Mouse (Mus musculus) lung, adult 18-20 months (tissue): ENCODE results near the gene Gm17606.

Experiments used
- DNase-seq, 2 experiments: peaks; one replicate each; pipeline ENCODE4 v3.0.0; 2022; ENCODE audit warnings: mixed read lengths in 2 of 2

Gm17606 gene

DNA sequence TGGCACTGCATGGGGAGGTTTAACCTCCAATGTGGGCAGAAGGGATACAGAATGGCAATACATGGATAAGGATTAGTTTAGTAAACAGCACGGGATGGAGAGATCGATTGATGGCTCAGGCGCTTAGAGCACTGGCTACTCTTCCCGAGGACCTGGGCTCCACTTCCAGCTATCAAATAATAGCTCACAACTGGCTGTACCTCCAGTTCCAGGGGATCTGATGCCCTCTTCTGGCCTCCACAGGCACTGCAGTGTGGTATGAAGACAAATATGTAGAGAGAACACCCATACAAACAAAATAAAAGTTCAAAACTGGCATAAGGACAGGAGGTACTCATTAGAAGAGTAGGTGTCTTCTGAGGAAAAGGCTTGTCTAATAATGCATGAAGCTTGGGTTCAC is 28.6 kb downstream of the Gm17606 start:
- DNase-seq: peak; percentile 55 to 62

DNA sequence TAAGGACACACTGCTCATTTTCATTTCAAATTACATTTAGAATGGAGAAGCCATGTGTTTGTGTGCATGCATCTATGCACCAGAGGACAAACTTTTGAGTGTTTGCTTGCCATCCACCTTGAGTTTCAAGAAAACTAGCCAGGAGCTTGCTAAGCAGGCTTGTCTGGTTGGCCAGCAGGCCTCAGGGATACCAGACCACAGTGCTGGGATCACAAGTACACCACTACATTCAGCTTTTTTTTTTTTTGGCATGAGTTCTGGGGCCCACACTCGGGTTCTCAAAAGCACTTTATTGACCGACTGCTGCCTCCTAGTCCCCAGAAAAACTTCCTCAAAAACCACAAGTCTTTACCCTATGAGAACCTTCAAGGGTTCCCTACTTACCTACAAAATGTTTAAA is 33.6 kb downstream of the Gm17606 start:
- DNase-seq: peak; percentile 56 to 69

DNA sequence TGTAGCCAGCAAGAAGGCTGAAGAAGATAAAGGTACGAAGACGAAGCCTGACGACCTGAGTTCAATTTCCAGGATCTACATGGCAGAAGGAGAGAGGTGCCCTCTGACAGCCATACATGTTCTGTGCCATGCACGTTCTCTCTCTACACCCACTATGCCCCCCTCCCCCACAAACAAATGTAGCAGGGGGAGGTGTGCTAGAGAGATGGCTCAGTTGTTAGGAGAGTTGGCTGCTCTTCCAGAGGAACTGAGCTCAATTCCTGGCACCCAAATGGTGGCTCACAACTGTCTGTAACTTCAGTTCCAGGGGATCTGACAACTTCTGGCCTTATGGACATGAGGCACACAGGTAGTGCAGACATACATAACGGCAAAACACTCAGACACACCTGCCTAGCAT is 35.5 kb downstream of the Gm17606 start:
- DNase-seq: no peak

DNA sequence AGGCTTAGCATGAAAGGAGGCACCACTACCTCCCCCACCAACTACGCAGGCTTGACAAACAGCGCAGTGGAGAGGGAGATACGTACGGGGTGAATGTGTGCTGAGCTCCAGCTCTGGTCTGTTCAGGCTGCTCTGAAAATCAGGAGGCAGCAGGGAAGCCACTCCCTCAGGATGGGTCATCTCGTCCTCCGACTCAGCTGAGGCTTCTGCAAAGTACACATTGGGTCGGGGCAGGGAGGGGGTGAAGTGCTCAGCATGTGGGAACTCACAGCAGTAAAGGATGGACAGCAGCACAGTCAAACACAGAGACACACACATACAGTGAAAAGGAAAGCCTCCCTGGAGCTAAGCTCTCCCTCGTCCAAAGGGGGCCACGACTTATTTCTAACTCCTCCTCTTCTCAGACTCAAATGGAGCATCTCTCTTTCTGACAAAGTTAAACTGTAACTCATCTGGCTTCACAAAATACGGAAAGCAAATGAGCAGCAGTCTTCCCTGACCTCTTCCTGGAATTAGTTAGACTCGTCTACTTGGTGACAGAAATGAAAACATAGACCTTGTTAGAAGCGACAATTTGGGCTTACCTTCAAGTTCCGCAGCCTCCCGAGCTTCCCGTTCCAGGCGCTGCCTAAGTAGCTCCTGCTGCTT is 38.0 kb downstream of the Gm17606 start:
- DNase-seq: no peak

DNA sequence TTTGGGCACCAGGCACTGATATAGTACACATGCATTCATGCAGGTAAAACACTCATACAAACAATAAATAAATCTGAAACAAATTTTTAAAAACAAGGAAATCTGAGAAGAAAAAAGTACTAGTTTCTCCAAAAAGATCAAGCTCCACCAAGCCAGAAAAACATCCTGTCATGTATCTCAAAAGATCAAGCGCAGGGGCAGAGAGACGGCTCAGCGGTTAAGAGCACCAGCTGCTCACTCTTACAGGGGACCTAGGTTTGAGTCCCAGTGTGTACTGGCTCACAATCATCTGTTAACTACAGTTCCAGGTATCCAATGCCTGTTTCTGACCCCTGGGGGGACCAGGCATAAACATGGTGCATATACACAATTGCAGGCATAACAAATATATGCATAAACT is 41.6 kb downstream of the Gm17606 start:
- DNase-seq: no peak

DNA sequence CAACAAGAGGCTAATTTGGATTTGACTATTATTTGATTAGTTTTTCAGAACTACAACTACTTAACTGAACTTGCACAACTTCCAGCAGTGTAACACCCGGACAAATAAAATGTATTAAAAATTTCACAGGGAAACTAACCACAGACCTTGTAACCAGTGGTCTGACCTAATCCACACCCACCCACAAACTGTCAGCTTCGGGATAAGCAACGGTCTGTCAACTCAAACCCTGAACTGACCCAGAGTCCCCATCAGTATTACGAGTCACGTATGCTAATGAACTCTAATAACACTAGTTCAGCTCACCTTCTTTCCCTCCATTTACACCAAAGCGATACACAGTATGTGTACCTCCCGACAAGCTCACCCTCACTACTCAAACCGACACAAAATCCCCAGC is 44.7 kb downstream of the Gm17606 start:
- no peak for DNase-seq

DNA sequence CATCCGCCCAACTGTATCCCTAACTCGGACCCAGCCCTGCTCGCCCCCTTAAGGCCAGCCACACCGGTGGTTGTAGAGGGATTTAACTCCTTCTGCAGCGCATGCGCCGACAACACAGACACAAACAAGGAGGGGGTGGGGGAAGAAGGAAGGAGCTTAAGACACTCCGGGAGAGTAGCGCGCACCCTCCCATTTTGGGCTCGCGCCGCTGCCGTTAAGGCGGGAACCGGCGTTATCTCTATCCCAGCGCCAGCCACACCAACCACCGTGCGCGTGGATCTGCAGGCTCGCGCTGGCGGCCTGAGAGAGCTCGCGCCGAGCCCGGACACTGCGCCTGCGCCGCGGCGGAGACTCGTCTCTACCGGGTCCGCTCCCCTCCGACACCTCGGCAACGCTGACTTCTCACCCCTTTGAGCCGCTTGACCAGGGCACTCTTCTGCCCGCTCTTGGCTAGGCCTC is 45.3 kb downstream of the Gm17606 start, which contains the start of gene 1700123O20Rik:
TSS of gene 1700123O20Rik (plus strand) at position 154 of the 459 bp plus-strand sequence.
- DNase-seq: peak in 1 of 2 experiments; percentile 80

DNA sequence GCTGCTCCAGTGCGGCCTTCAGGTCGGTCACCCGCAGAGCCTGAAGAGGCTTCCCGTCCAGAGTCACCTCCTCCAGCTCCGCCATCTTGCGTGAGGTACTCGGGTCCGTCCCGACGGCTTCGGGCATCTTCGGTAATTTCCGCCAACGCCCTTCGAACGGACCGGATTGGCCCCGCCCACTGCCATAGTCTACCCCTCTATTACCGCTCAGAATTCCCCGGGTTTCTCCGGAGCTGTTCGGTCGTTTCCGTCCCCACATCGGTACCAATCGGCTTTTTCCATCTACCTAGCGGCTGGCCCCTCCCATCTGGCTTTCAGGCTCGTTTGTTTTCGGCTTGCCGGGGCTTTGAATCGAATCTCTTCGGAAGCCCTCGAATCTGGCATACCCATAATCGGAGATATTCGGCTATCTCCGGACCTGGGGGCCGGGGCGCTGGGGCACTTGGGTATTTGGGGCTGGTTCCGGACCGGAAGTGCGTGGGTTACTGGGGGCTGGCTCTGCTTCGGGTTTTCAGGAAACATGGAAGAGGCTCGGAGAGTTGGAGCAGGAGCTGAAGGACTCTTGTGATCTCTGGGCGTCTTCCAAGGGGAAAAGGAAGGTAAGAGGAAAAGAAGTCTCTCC is 45.9 kb downstream of the Gm17606 start, which contains the start of gene Acin1:
TSS of gene Acin1 (minus strand) at position 410 of the 622 bp plus-strand sequence.
- DNase-seq: peak; percentile 100

DNA sequence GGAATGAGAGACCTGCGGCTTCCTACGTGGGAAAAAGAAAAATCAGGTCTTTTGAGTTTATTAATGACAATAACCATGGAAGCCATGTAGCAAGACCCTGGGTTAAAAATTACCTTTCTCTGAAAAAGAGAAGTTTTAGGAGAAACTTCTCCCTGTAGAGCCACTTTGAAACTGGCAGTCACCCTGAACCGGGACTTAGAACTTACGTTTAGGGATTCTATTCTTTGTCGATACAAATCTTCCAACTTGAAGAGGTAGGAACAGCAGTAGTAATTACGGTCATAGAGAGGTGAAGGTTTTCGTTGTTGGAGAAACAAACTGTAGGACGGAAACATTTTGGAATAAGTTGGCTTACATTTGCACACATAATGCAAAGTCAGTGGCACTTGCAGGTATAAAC is 46.5 kb downstream of the Gm17606 start:
- no peak for DNase-seq

DNA sequence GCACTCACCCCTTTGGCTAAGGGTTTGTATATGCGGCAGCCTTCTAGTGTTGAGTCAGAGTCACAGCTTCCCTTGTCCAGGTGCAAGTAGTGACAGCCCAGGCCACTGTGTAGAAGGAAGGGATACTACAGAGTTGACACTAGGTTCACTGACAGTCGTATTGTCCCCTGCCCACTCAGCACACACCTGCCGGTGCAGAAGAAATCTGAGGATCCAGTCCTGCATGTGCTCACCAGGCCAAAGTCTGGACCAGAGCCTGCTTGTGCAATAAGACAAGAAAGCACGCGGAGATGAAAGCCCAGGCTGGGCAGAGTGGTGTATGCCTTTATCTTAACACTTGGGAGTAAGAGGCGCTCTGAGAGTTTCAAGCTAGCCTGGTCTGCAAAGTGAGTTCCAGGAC is 54.3 kb downstream of the Gm17606 start:
- no peak for DNase-seq

DNA sequence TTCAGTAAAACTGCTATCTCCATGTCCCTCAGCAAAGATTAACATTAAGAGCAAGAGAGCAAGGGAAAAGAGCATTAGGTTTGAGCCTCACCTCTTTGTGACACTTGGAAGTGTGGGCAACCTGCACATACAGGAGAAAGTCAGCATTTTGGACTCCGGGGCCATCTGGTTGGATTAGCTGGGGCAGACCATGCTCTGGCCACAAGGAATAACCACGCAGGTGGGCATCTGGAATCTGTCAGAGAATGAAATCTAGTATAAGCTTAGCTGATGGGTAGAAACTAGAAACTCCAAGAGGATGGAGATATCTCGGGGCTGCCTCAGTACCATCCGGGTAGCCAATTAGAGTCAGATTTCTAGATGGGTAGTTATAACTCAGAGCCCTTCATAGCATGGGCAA is 56.0 kb downstream of the Gm17606 start:
- no peak for DNase-seq
